Mouse (Mus musculus): ENCODE data around the gene Npas4. TPM values are rescaled to one million over a fixed set of nuclear protein-coding genes. Genes with fewer than 3 reads are reported as not detected.
"Not testable (repeated sequence)": the region's sequence is repeated elsewhere in the genome, so short reads cannot be mapped to it uniquely, and the experiment has no call there.

The Npas4 gene
- polyA plus RNA-seq, 1 experiment = 7.8 TPM

GRCm38 (mm10) chr19:4990716-4991115 lies 600 bp upstream of the Npas4 start:
- no peak for TF ChIP-seq POLR2A (IDR thresholded peaks at IDR 0.05; ENCODE audit: borderline replicate concordance, extremely low read depth, insufficient read depth, insufficient read length, poor library complexity, severe bottlenecking)
- peak; percentile 67 for DNase-seq (ENCODE audit: low read depth)

- peak; percentile 94 for DNase-seq (ENCODE audit: low read depth)
- TF ChIP-seq CTCF (IDR thresholded peaks at IDR 0.05; ENCODE audit: borderline replicate concordance, extremely low read depth, insufficient read depth, insufficient read length) = no peak
- peak; percentile 37; the same call in 1 of the 2 replicates for TF ChIP-seq POLR2A (IDR thresholded peaks at IDR 0.05; ENCODE audit: borderline replicate concordance, extremely low read depth, insufficient read depth, insufficient read length, poor library complexity, severe bottlenecking)
These were observed 471 bp downstream of the Npas4 start for GRCm38 (mm10) chr19:4989434-4990255.

- peak; percentile 74 for DNase-seq (ENCODE audit: low read depth)
- TF ChIP-seq POLR2A (IDR thresholded peaks at IDR 0.05; ENCODE audit: borderline replicate concordance, extremely low read depth, insufficient read depth, insufficient read length, poor library complexity, severe bottlenecking) (no peak), CTCF (IDR thresholded peaks at IDR 0.05; ENCODE audit: borderline replicate concordance, extremely low read depth, insufficient read depth, insufficient read length) (peak; percentile 19; the same call in 1 of the 2 replicates)
These were observed 1.1 kb downstream of the Npas4 start for GRCm38 (mm10) chr19:4989013-4989412.

- TF ChIP-seq POLR2A (IDR thresholded peaks at IDR 0.05; ENCODE audit: borderline replicate concordance, extremely low read depth, insufficient read depth, insufficient read length, poor library complexity, severe bottlenecking) (no peak), CTCF (IDR thresholded peaks at IDR 0.05; ENCODE audit: borderline replicate concordance, extremely low read depth, insufficient read depth, insufficient read length) (peak; percentile 79; the same call in 1 of the 2 replicates)
- DNase-seq (ENCODE audit: low read depth) = peak; percentile 91
These were observed 8.3 kb downstream of the Npas4 start for GRCm38 (mm10) chr19:4981767-4982166.

GRCm38 (mm10) chr19:4968236-4968635 lies 21.9 kb downstream of the Npas4 start:
- TF ChIP-seq POLR2A (IDR thresholded peaks at IDR 0.05; ENCODE audit: borderline replicate concordance, extremely low read depth, insufficient read depth, insufficient read length, poor library complexity, severe bottlenecking) = no peak
- TF ChIP-seq CTCF (IDR thresholded peaks at IDR 0.05; ENCODE audit: borderline replicate concordance, extremely low read depth, insufficient read depth, insufficient read length) = peak; percentile 48; the same call in 1 of the 2 replicates
- peak; percentile 13 for DNase-seq (ENCODE audit: low read depth)

- DNase-seq (ENCODE audit: low read depth) = peak; percentile 98
- TF ChIP-seq CTCF (IDR thresholded peaks at IDR 0.05; ENCODE audit: borderline replicate concordance, extremely low read depth, insufficient read depth, insufficient read length) (peak; percentile 84), POLR2A (IDR thresholded peaks at IDR 0.05; ENCODE audit: borderline replicate concordance, extremely low read depth, insufficient read depth, insufficient read length, poor library complexity, severe bottlenecking) (0 out of 2 replicates have a peak, but pooled peaks have one; percentile 15)
These were observed 28.1 kb downstream of the Npas4 start, which contains the start of gene Mrpl11 for GRCm38 (mm10) chr19:4961928-4962601. Gene Mrpl11 (plus strand): TSS chr19:4962147.

GRCm38 (mm10) chr19:4948641-4949040 lies 41.5 kb downstream of the Npas4 start:
- DNase-seq (ENCODE audit: low read depth) = not testable (repeated sequence)

GRCm38 (mm10) chr19:4945540-4945939 lies 44.6 kb downstream of the Npas4 start:
- no peak for DNase-seq (ENCODE audit: low read depth)
- no peak for TF ChIP-seq POLR2A (IDR thresholded peaks at IDR 0.05; ENCODE audit: borderline replicate concordance, extremely low read depth, insufficient read depth, insufficient read length, poor library complexity, severe bottlenecking)
- TF ChIP-seq CTCF (IDR thresholded peaks at IDR 0.05; ENCODE audit: borderline replicate concordance, extremely low read depth, insufficient read depth, insufficient read length) = no peak

- no peak for DNase-seq (ENCODE audit: low read depth)
- no peak for TF ChIP-seq CTCF (IDR thresholded peaks at IDR 0.05; ENCODE audit: borderline replicate concordance, extremely low read depth, insufficient read depth, insufficient read length)
- no peak for TF ChIP-seq POLR2A (IDR thresholded peaks at IDR 0.05; ENCODE audit: borderline replicate concordance, extremely low read depth, insufficient read depth, insufficient read length, poor library complexity, severe bottlenecking)
These were observed 46.9 kb downstream of the Npas4 start for GRCm38 (mm10) chr19:4943253-4943588.

GRCm38 (mm10) chr19:4942551-4943252 lies 47.4 kb downstream of the Npas4 start, which contains the start of gene Peli3:
Gene Peli3 (minus strand): TSS chr19:4943127.
- TF ChIP-seq POLR2A (IDR thresholded peaks at IDR 0.05; ENCODE audit: borderline replicate concordance, extremely low read depth, insufficient read depth, insufficient read length, poor library complexity, severe bottlenecking) = peak; percentile 68
- no peak for TF ChIP-seq CTCF (IDR thresholded peaks at IDR 0.05; ENCODE audit: borderline replicate concordance, extremely low read depth, insufficient read depth, insufficient read length)
- peak; percentile 91 for DNase-seq (ENCODE audit: low read depth)
